Mouse (Mus musculus) frontal cortex, adult 2 months (tissue): ENCODE results near the gene Eya4. TPM values are rescaled to one million over a fixed set of nuclear protein-coding genes. Genes with fewer than 3 reads are reported as not detected.
A peak's percentile ranks its signal among the peaks of the same experiment; 100 is the strongest.

Source experiments
- DNase-seq, 2 experiments: peaks; one replicate each; pipeline ENCODE4 v3.0.0; 2022; ENCODE audit warnings: low spot score in 1 of 2; ENCODE audit errors: extremely low spot score in 1 of 2
- polyA plus RNA-seq: library from polyadenylated mRNA; depleted of rRNA; stranded (reverse); fragments of >200 nt; gene quantifications from 2 replicates; pipeline ENCODE4 v1.2.3, GENCODE M21; 2012

The Eya4 gene
- polyA plus RNA-seq, 1 experiment, result 2.4 TPM

GRCm38 (mm10) chr10:23165089-23165642 is 185.4 kb downstream of the Eya4 start:
- DNase-seq, result no peak

- DNase-seq, result no peak
Measured at GRCm38 (mm10) chr10:23159844-23160243, 190.7 kb downstream of the Eya4 start.

- DNase-seq, result no peak
Measured at GRCm38 (mm10) chr10:23159138-23159537, 191.4 kb downstream of the Eya4 start.

GRCm38 (mm10) chr10:23156866-23157625 is 193.5 kb downstream of the Eya4 start:
- DNase-seq, result no peak

GRCm38 (mm10) chr10:23150401-23150800 is 200.2 kb downstream of the Eya4 start:
- DNase-seq, result peak in 1 of 2 experiments; percentile 15

GRCm38 (mm10) chr10:23144616-23145015 is 206.0 kb downstream of the Eya4 start:
- peak; percentile 43 to 75 for DNase-seq

GRCm38 (mm10) chr10:23127947-23128346 is 222.6 kb downstream of the Eya4 start:
- no peak for DNase-seq

- DNase-seq, result no peak
Measured at GRCm38 (mm10) chr10:23127151-23127550, 223.4 kb downstream of the Eya4 start.

GRCm38 (mm10) chr10:23126529-23126928 is 224.1 kb downstream of the Eya4 start:
- no peak for DNase-seq

- DNase-seq, result no peak
Measured at GRCm38 (mm10) chr10:23120437-23120836, 230.1 kb downstream of the Eya4 start.

GRCm38 (mm10) chr10:23116786-23117410 is 233.7 kb downstream of the Eya4 start:
- peak; percentile 50 to 94 for DNase-seq

GRCm38 (mm10) chr10:23116063-23116462 is 234.5 kb downstream of the Eya4 start:
- DNase-seq, result no peak

GRCm38 (mm10) chr10:23115321-23115720 is 235.3 kb downstream of the Eya4 start:
- DNase-seq, result no peak

- no peak for DNase-seq
Measured at GRCm38 (mm10) chr10:23108122-23108521, 242.5 kb downstream of the Eya4 start.

- DNase-seq, result no peak
Measured at GRCm38 (mm10) chr10:23092517-23092916, 258.1 kb downstream of the Eya4 start.

- no peak for DNase-seq
Measured at GRCm38 (mm10) chr10:23091552-23091951, 259.0 kb downstream of the Eya4 start.

GRCm38 (mm10) chr10:23090323-23090722 is 260.3 kb downstream of the Eya4 start:
- DNase-seq, result peak; percentile 28 to 45

GRCm38 (mm10) chr10:23089271-23089670 is 261.3 kb downstream of the Eya4 start:
- no peak for DNase-seq

- no peak for DNase-seq
Measured at GRCm38 (mm10) chr10:23088764-23089163, 261.8 kb downstream of the Eya4 start.

- DNase-seq, result peak; percentile 67 to 94
Measured at GRCm38 (mm10) chr10:23086352-23087215, 264.0 kb downstream of the Eya4 start.

- DNase-seq, result no peak
Measured at GRCm38 (mm10) chr10:23081548-23081828, 269.1 kb downstream of the Eya4 start.
